Mouse (Mus musculus): ENCODE results near the gene Sdccag8.

DNA sequence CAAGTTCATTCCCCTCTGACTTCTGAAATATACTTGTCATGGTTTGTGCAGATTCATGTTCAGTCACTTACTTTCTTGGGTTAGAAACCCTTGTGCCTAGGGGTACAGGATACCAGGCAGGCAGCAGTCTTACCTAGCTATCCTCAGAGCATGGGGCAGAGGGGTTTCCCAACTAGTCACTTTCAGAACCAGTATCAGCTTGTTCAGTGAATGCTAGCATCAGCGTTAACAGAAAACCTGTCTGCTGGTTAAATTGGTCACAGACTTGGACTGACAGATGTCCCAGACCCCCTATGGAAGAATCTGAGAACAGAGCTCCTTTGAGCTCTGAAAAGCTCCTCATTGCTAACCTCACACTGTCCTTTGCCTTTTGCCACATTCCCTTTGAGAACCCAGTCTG, 204.3 kb downstream of the Sdccag8 start:
- TF ChIP-seq POLR2A (IDR thresholded peaks at IDR 0.05; ENCODE audit: extremely low read depth, insufficient read depth, low read length) (no peak), CTCF (IDR thresholded peaks at IDR 0.05; ENCODE audit: low read depth, low read length) (no peak)

Data from liver, adult 2 months (tissue).